Mouse (Mus musculus): Measurements from ENCODE around the gene Trim7. TPM values are rescaled to one million over a fixed set of nuclear protein-coding genes. Genes with fewer than 3 reads are reported as not detected.
A peak's percentile ranks its signal among the peaks of the same experiment; 100 is the strongest.
"Not testable (repeated sequence)": the region's sequence is repeated elsewhere in the genome, so short reads cannot be mapped to it uniquely, and the experiment has no call there.

The Trim7 gene
- total RNA-seq (2021): 10 to 100 TPM; 18.2 to 18.4 TPM
- polyA plus RNA-seq (2012; rRNA removed): 27.9 and 32.6 TPM in 2 replicates
- long read RNA-seq, transcript Trim7-201 (7 exons, 2,161 nt): major isoform, 7 of 12 reads
- long read RNA-seq, partial matches to known transcripts: 1 of 12 reads
- long read RNA-seq, other reads (novel, unspliced or antisense): 4 of 12 reads

GRCm38 (mm10) chr11:48825979-48826751 is at the start of gene Trim7, which contains the start of gene Gm12184:
Gene Trim7 (plus strand): TSS chr11:48826140.
Gene Gm12184 (minus strand): TSS chr11:48826655.
- H3K27me3 ChIP-seq (ENCODE audit: control insufficient read depth, insufficient read depth, low read length); H3K79me2 ChIP-seq (replicated peaks; ENCODE audit: control insufficient read depth, insufficient read depth, low read length); H3K4me1 ChIP-seq (ENCODE audit: control insufficient read depth, insufficient read depth, low read length); H3K36me3 ChIP-seq (ENCODE audit: control insufficient read depth, insufficient read depth, low read length); intact Hi-C loops (cut with DNase I): not testable (repeated sequence)
- 0 out of 2 replicates have a peak, but pooled peaks have one; percentile 4 for TF ChIP-seq CTCF (IDR thresholded peaks at IDR 0.05)
- DNase-seq: peak; percentile 56 to 60
- peak within 1 kb of the TSS; percentile 53 for H3K27ac ChIP-seq
- peak within 1 kb of the TSS; percentile 47 for H3K4me3 ChIP-seq
- under 1% methylated on average over 62 of the region's 92 CpGs for WGBS
- peak within 1 kb of the TSS; percentile 74 for H3K9ac ChIP-seq (ENCODE audit: low read depth, low read length)

- intact Hi-C loops (cut with DNase I): no loop called here
- 43% methylated on average over 9 of the region's 9 CpGs for WGBS
- DNase-seq: no peak
Observed at GRCm38 (mm10) chr11:48776664-48777063, 49.3 kb upstream of the Trim7 start.

GRCm38 (mm10) chr11:48777303-48777702 is 48.6 kb upstream of the Trim7 start:
- H3K4me3 ChIP-seq: no peak overlapping the region
- H3K4me1 ChIP-seq (ENCODE audit: control insufficient read depth, insufficient read depth, low read length): no peaks in the 10 kb centered on the region
- TF ChIP-seq CTCF (IDR thresholded peaks at IDR 0.05) (no peak), EP300 (IDR thresholded peaks at IDR 0.05; ENCODE audit: insufficient read depth, low read depth, low read length) (no peak), POLR2A (IDR thresholded peaks at IDR 0.05; ENCODE audit: insufficient read depth, low read depth, low read length) (no peak)
- intact Hi-C loops (cut with DNase I): no loop called here
- no peaks in the 10 kb centered on the region for H3K36me3 ChIP-seq (ENCODE audit: control insufficient read depth, insufficient read depth, low read length)
- DNase-seq: no peak
- 91% methylated on average over 9 of the region's 9 CpGs for WGBS
- H3K27me3 ChIP-seq (ENCODE audit: control insufficient read depth, insufficient read depth, low read length): no peaks in the 10 kb centered on the region
- H3K79me2 ChIP-seq (replicated peaks; ENCODE audit: control insufficient read depth, insufficient read depth, low read length): no peaks in the 10 kb centered on the region
- no peak overlapping the region for H3K27ac ChIP-seq
- H3K9ac ChIP-seq (ENCODE audit: low read depth, low read length): no peak overlapping the region

More at GRCm38 (mm10) chr11:48776664-48777063, 49.3 kb upstream of the Trim7 start:
- no peaks in the 10 kb centered on the region for H3K79me2 ChIP-seq (replicated peaks; ENCODE audit: control insufficient read depth, insufficient read depth, low read length)
- no peaks in the 10 kb centered on the region for H3K4me1 ChIP-seq (ENCODE audit: control insufficient read depth, insufficient read depth, low read length)
- no peak overlapping the region for H3K27ac ChIP-seq
- TF ChIP-seq CTCF (IDR thresholded peaks at IDR 0.05): peak; percentile 29
- TF ChIP-seq EP300 (IDR thresholded peaks at IDR 0.05; ENCODE audit: insufficient read depth, low read depth, low read length): no peak
- H3K9ac ChIP-seq (ENCODE audit: low read depth, low read length): no peak overlapping the region
- H3K36me3 ChIP-seq (ENCODE audit: control insufficient read depth, insufficient read depth, low read length): no peaks in the 10 kb centered on the region
- no peak overlapping the region for H3K4me3 ChIP-seq
- no peaks in the 10 kb centered on the region for H3K27me3 ChIP-seq (ENCODE audit: control insufficient read depth, insufficient read depth, low read length)

GRCm38 (mm10) chr11:48779450-48779849 is 46.5 kb upstream of the Trim7 start:
- H3K36me3 ChIP-seq (ENCODE audit: control insufficient read depth, insufficient read depth, low read length): no peaks in the 10 kb centered on the region
- WGBS: 40% methylated on average over 7 of the region's 7 CpGs
- no peak overlapping the region for H3K27ac ChIP-seq
- H3K79me2 ChIP-seq (replicated peaks; ENCODE audit: control insufficient read depth, insufficient read depth, low read length): no peaks in the 10 kb centered on the region
- no peak overlapping the region for H3K4me3 ChIP-seq
- intact Hi-C loops (cut with DNase I): no loop called here
- H3K27me3 ChIP-seq (ENCODE audit: control insufficient read depth, insufficient read depth, low read length): no peaks in the 10 kb centered on the region
- DNase-seq: no peak
- TF ChIP-seq CTCF (IDR thresholded peaks at IDR 0.05): peak; percentile 71
- no peak for TF ChIP-seq POLR2A (IDR thresholded peaks at IDR 0.05; ENCODE audit: insufficient read depth, low read depth, low read length)
- no peak overlapping the region for H3K9ac ChIP-seq (ENCODE audit: low read depth, low read length)
- no peaks in the 10 kb centered on the region for H3K4me1 ChIP-seq (ENCODE audit: control insufficient read depth, insufficient read depth, low read length)

- 85% methylated on average over 4 of the region's 4 CpGs for WGBS
- no peaks in the 10 kb centered on the region for H3K27me3 ChIP-seq (ENCODE audit: control insufficient read depth, insufficient read depth, low read length)
- no peaks in the 10 kb centered on the region for H3K79me2 ChIP-seq (replicated peaks; ENCODE audit: control insufficient read depth, insufficient read depth, low read length)
- DNase-seq: no peak
- intact Hi-C loops (cut with DNase I): no loop called here
- no peak overlapping the region for H3K4me3 ChIP-seq
- H3K27ac ChIP-seq: no peak overlapping the region
- H3K9ac ChIP-seq (ENCODE audit: low read depth, low read length): no peak overlapping the region
- no peaks in the 10 kb centered on the region for H3K4me1 ChIP-seq (ENCODE audit: control insufficient read depth, insufficient read depth, low read length)
- no peaks in the 10 kb centered on the region for H3K36me3 ChIP-seq (ENCODE audit: control insufficient read depth, insufficient read depth, low read length)
- peak; percentile 16 for TF ChIP-seq CTCF (IDR thresholded peaks at IDR 0.05)
- TF ChIP-seq POLR2A (IDR thresholded peaks at IDR 0.05; ENCODE audit: insufficient read depth, low read depth, low read length): no peak
- no peak for TF ChIP-seq EP300 (IDR thresholded peaks at IDR 0.05; ENCODE audit: insufficient read depth, low read depth, low read length)
Observed at GRCm38 (mm10) chr11:48782243-48782642, 43.7 kb upstream of the Trim7 start.

- no peaks in the 10 kb centered on the region for H3K27me3 ChIP-seq (ENCODE audit: control insufficient read depth, insufficient read depth, low read length)
- H3K4me1 ChIP-seq (ENCODE audit: control insufficient read depth, insufficient read depth, low read length): no peaks in the 10 kb centered on the region
- peak; percentile 48 to 67 for DNase-seq
- WGBS: 46% methylated on average over 10 of the region's 10 CpGs
- H3K36me3 ChIP-seq (ENCODE audit: control insufficient read depth, insufficient read depth, low read length): no peaks in the 10 kb centered on the region
- intact Hi-C loops (cut with DNase I): loop anchor here (5.0 kb wide), 1 partner anchor 485 kb away; no protein-coding TSS in a partner anchor
- H3K9ac ChIP-seq (ENCODE audit: low read depth, low read length): no peak overlapping the region
- no peak overlapping the region for H3K27ac ChIP-seq
- TF ChIP-seq POLR2A (IDR thresholded peaks at IDR 0.05; ENCODE audit: insufficient read depth, low read depth, low read length): 0 out of 2 replicates have a peak, but pooled peaks have one; percentile 28
- no peak for TF ChIP-seq EP300 (IDR thresholded peaks at IDR 0.05; ENCODE audit: insufficient read depth, low read depth, low read length)
- no peak for TF ChIP-seq CTCF (IDR thresholded peaks at IDR 0.05)
- no peak overlapping the region; the same call in 1 of the 2 replicates for H3K4me3 ChIP-seq
- no peaks in the 10 kb centered on the region for H3K79me2 ChIP-seq (replicated peaks; ENCODE audit: control insufficient read depth, insufficient read depth, low read length)
Observed at GRCm38 (mm10) chr11:48787455-48788211, 38.3 kb upstream of the Trim7 start.

All from heart, adult 2 months (tissue).